Mouse (Mus musculus) thymus, adult 2 months (tissue): ENCODE results near the gene Sntb2.

Experiments
- CTCF ChIP-seq: fragments of 200-500 bp; IDR thresholded peaks from 2 replicates; pipeline ENCODE4 v1.5.1; 2012; ENCODE audit warnings: mild to moderate bottlenecking, control low read depth, low read length, moderate library complexity, borderline replicate concordance; ENCODE audit not compliant: control insufficient read depth, poor library complexity, insufficient read depth; ENCODE audit errors: extremely low read depth
- POLR2A ChIP-seq: fragments of 200-500 bp; IDR thresholded peaks from 2 replicates; pipeline ENCODE4 v1.6.1; 2012; ENCODE audit warnings: mild to moderate bottlenecking, low read length, control low read depth, moderate library complexity; ENCODE audit not compliant: control insufficient read depth, poor library complexity, insufficient read depth; ENCODE audit errors: extremely low read depth

DNA sequence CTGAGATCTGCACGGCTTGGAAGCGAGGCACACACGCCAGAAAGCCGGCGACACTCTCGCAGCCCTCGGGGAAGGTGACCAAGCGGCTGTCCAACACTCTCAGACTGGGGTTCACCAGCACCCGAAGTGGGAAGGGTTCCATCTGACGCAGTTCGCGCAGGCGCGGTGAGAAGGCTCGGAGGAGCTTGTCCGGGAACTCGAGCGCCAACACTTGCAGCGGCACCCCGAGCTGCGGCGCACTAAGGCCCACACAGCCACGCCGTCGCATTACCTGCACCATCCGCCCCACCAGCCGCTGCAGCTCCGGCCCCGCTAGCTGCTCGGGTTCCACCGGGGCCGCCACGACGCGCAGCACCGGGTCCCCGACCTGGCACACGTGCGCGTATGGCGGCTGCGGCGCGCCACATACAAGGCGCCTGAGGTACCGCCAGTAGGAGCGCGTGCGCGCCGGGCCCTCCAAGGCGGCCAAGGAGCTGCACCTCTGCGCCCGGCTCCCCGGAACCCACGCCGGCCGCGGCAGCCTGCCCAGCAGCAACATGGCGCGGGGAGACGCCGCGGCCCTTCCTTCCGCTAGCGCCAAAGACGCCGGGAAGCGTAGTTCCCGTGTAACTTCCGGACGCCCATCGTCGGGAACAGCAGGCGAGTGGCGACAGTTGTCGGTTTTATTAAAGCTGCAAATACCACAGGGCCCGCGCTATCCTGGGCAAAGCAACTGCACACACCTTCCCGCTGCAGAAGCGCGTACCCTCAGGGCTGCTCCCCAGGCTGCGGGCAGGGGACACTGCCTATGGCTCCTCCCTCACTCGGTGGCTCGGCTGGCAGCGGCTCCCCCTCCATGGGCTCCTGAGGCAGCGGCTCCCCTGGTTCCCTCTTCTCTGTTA, 112.8 kb downstream of the Sntb2 start, which contains the start of gene Pdf:
- TF ChIP-seq POLR2A (peak; percentile 73; the same call in 1 of the 2 replicates), CTCF (0 out of 2 replicates have a peak, but pooled peaks have one; percentile 29)
